Mouse (Mus musculus) G1E (cell line): ENCODE data around the gene Akap6. TPM values are rescaled to one million over a fixed set of nuclear protein-coding genes. Genes with fewer than 3 reads are reported as not detected.

Source experiments
- ATAC-seq: 2 replicates; pipeline ENCODE4 v1.8.0; 2016; ENCODE audit warnings: mild to moderate bottlenecking; ENCODE audit not compliant: insufficient number of reproducible peaks, poor library complexity, low FRiP score, severe bottlenecking; ENCODE audit errors: extremely low read depth
- DNase-seq: peaks from one replicate; pipeline ENCODE4 v3.0.0; 2012; ENCODE audit warnings: low spot score
- H3K27me3 ChIP-seq: 2 replicates; pipeline ENCODE4 v1.6.1; 2012; ENCODE audit warnings: mild to moderate bottlenecking, low read length, inconsistent platforms; ENCODE audit not compliant: insufficient read depth
- H3K36me3 ChIP-seq: replicated peaks from 2 replicates; pipeline ENCODE3; 2012; ENCODE audit warnings: mild to moderate bottlenecking, inconsistent platforms
- H3K4me1 ChIP-seq: 2 replicates; pipeline ENCODE4 v1.6.1; 2012; ENCODE audit warnings: low read depth, low read length, inconsistent platforms, mixed read lengths; ENCODE audit not compliant: insufficient read depth
- H3K4me3 ChIP-seq: 2 replicates; pipeline ENCODE4 v1.5.1; 2012; ENCODE audit warnings: low read depth, mild to moderate bottlenecking, inconsistent platforms, low read length, moderate library complexity, mixed read lengths
- H3K9me3 ChIP-seq: replicated peaks from 2 replicates; pipeline ENCODE4 v1.6.1; 2012; ENCODE audit warnings: inconsistent platforms
- CTCF ChIP-seq: IDR thresholded peaks from 2 replicates; pipeline ENCODE4 v1.5.1; 2012; ENCODE audit warnings: low read depth, low read length, inconsistent platforms, mixed read lengths
- GATA1 ChIP-seq: IDR thresholded peaks from 2 replicates; pipeline ENCODE4 v1.6.1; 2012; ENCODE audit warnings: borderline replicate concordance, low read length, inconsistent platforms, mixed read lengths
- GATA2 ChIP-seq: IDR thresholded peaks from 2 replicates; pipeline ENCODE4 v1.6.1; 2012; ENCODE audit warnings: low read depth, low read length, inconsistent platforms, borderline replicate concordance
- POLR2AphosphoS5 ChIP-seq: IDR thresholded peaks from 2 replicates; pipeline ENCODE4 v1.6.1; 2012; ENCODE audit warnings: low read depth, low read length, inconsistent platforms; ENCODE audit not compliant: insufficient replicate concordance
- TAL1 ChIP-seq: conservative IDR thresholded peaks from 2 replicates; pipeline ENCODE4 v1.6.1; 2012; ENCODE audit warnings: low read depth, low read length, inconsistent platforms, mixed read lengths
- polyA plus RNA-seq: library from polyadenylated mRNA; stranded (reverse); fragments of >175 nt; gene quantifications from 2 replicates; pipeline ENCODE4 v1.2.3, GENCODE M21; 2012
- total RNA-seq, 2 experiments: library from RNA; stranded (forward) in 1 of 2; stranded (reverse) in 1 of 2; fragments of 200-1000 nt in 1 of 2; fragments of >200 nt in 1 of 2; fragmentation: Nextera tagmentation in 1 of 2; gene quantifications; 2 replicates each; pipeline ENCODE4 v1.2.3; 2014 to 2017

Gene Akap6
- total and polyA plus RNA-seq, 3 experiments: 0.11 TPM; not detected in 2

- DNase-seq: no peak
- Histone ChIP-seq H3K4me3 (no peak overlapping the region), H3K9me3 (peaks cover 14% of the 10 kb centered on the region), H3K36me3 (no peaks in the 10 kb centered on the region), H3K27me3 (no peaks in the 10 kb centered on the region), H3K4me1 (no peaks in the 10 kb centered on the region)
- ATAC-seq: no peak
- TF ChIP-seq CTCF: no peak
- no peak for TF ChIP-seq GATA1
- TF ChIP-seq GATA2: no peak
- no peak for TF ChIP-seq TAL1
- TF ChIP-seq POLR2AphosphoS5: no peak
Measured at GRCm38 (mm10) chr12:53193664-53194063, 494.5 kb downstream of the Akap6 start.

Other genes starting within 250 kb of the Akap6 start
- not detected in 2 replicates for gene Arhgap5, start 195.4 kb upstream of the Akap6 start, total RNA-seq (2014; fragmentation: Nextera tagmentation)
- gene Arhgap5, start 195.4 kb upstream of the Akap6 start, total RNA-seq (2017): 0.16 and 0.17 TPM in 2 replicates
- not detected in 2 replicates for gene Arhgap5, start 195.4 kb upstream of the Akap6 start, polyA plus RNA-seq